Mouse (Mus musculus): ENCODE measurements around the gene Syncrip.

- TF ChIP-seq EP300 (IDR thresholded peaks at IDR 0.05; ENCODE audit: insufficient read depth, low read depth, low read length), result no peak
- no peak for TF ChIP-seq CTCF (IDR thresholded peaks at IDR 0.05)
Observed at GRCm38 (mm10) chr9:88524796-88525195, 42.4 kb upstream of the Syncrip start.

Data from heart, adult 2 months (tissue).